ENCODE assay signal across 1 mouse cellular context in genomic region chr11:48813782-48814181, GRCm38 (mm10).
TF ChIP-seq lines count a peak whose summit lies in the region.

No protein-coding gene starts in this region.

TF ChIP-seq in CH12.LX, 34 proteins besides CTCF, POLR2A, EP300 and RAD21:
- TF ChIP-seq MEF2A (IDR thresholded peaks at IDR 0.05; ENCODE audit: borderline replicate concordance, low read depth, low read length) (no peak), ZMIZ1 (IDR thresholded peaks at IDR 0.05; ENCODE audit: low read depth, low read length) (0 out of 2 replicates have a peak, but pooled peaks have one; percentile 21), CHD2 (IDR thresholded peaks at IDR 0.05; ENCODE audit: low read length) (no peak), ZKSCAN1 (IDR thresholded peaks at IDR 0.05; ENCODE audit: borderline replicate concordance, low read depth, low read length) (no peak)
